Mouse (Mus musculus) hindbrain, postnatal 0 days (tissue): ENCODE results near the gene Nfkb1. TPM values are rescaled to one million over a fixed set of nuclear protein-coding genes. Genes with fewer than 3 reads are reported as not detected.

Source experiments
- ATAC-seq: fragments of 200-750 bp; cut with Nextera tagmentation; 2 replicates; pipeline ENCODE4 v1.8.0; 2017; ENCODE audit warnings: mild to moderate bottlenecking, moderate TSS enrichment, moderate library complexity
- DNase-seq: peaks from one replicate; pipeline ENCODE4 v3.0.0-alpha.2; 2015; ENCODE audit warnings: low spot score
- H3K27ac ChIP-seq: fragments of 300-500 bp; sonication (generic); 2 replicates; pipeline ENCODE4 v1.5.1; 2014; ENCODE audit warnings: mild to moderate bottlenecking
- H3K27me3 ChIP-seq: fragments of 300-500 bp; sonication (generic); 2 replicates; pipeline ENCODE4 v1.6.1; 2014; ENCODE audit warnings: low read length, mixed read lengths; ENCODE audit not compliant: insufficient read depth
- H3K36me3 ChIP-seq: fragments of 300-500 bp; sonication (generic); 2 replicates; pipeline ENCODE4 v1.6.1; 2014; ENCODE audit warnings: low read length, mixed read lengths; ENCODE audit not compliant: insufficient read depth
- H3K4me1 ChIP-seq: fragments of 300-500 bp; sonication (generic); 2 replicates; pipeline ENCODE4 v1.6.1; 2014; ENCODE audit warnings: antibody characterized with exemption, low read length, mixed read lengths; ENCODE audit not compliant: insufficient read depth
- H3K4me2 ChIP-seq: fragments of 300-500 bp; sonication (generic); 2 replicates; pipeline ENCODE4 v1.6.1; 2014; ENCODE audit warnings: low read depth, mild to moderate bottlenecking, low read length, moderate library complexity, mixed read lengths
- H3K4me3 ChIP-seq: fragments of 300-500 bp; sonication (generic); 2 replicates; pipeline ENCODE4 v1.5.1; 2014; ENCODE audit warnings: low read length
- H3K9ac ChIP-seq: fragments of 300-500 bp; sonication (generic); replicated peaks from 2 replicates; pipeline ENCODE4 v1.6.1; 2014; ENCODE audit warnings: mild to moderate bottlenecking, low read length, moderate library complexity, mixed read lengths
- H3K9me3 ChIP-seq: fragments of 300-500 bp; sonication (generic); 2 replicates; pipeline ENCODE4 v1.6.1; 2016; ENCODE audit warnings: low read length, mixed read lengths
- CTCF ChIP-seq: IDR thresholded peaks from 2 replicates; pipeline ENCODE4 v1.5.1; 2016; ENCODE audit warnings: antibody characterized with exemption, control low read depth, low read depth
- WGBS: fragments of 180-500 bp; shearing (Covaris S2); extraction: QIAGEN DNeasy Blood & Tissue Kit; methylation state at CpG from one replicate; pipeline ENCODE4 v1.1.7; 2014; 5-methylcytosine and 5-hydroxymethylcytosine counted together
- polyA plus RNA-seq: library from polyadenylated mRNA; unstranded; fragments of >200 nt; fragmentation: Nextera tagmentation; extraction: Ambion mirVana; gene quantifications from 2 replicates; pipeline ENCODE4 v1.2.1, GENCODE M21; 2015
- total RNA-seq: library from RNA; depleted of rRNA; stranded (reverse); fragments of >200 nt; gene quantifications from 2 replicates; pipeline ENCODE4 v1.2.3, GENCODE M21; 2014

Gene Nfkb1
- total and polyA plus RNA-seq, 2 experiments from 2014 or later, result 5.1 to 40.1 TPM

- H3K9me3 ChIP-seq, result no peaks in the 10 kb centered on the region
- no peaks in the 10 kb centered on the region for H3K27me3 ChIP-seq
- no peak overlapping the region for H3K4me2 ChIP-seq
- H3K27ac ChIP-seq, result no peak overlapping the region
- ATAC-seq (no peak), DNase-seq (no peak)
- H3K4me1 ChIP-seq, result no peaks in the 10 kb centered on the region
- no peak overlapping the region for H3K4me3 ChIP-seq
- peaks cover 8% of the 10 kb centered on the region; the same call in 1 of the 2 replicates for H3K36me3 ChIP-seq
- H3K9ac ChIP-seq, result no peak overlapping the region
- 92% methylated on average over 3 of the region's 3 CpGs for WGBS
- 0 out of 2 replicates have a peak, but pooled peaks have one; percentile 4 for TF ChIP-seq CTCF
Observed at GRCm38 (mm10) chr3:135644971-135645370, 46.4 kb downstream of the Nfkb1 start.

- Histone ChIP-seq H3K27me3 (no peaks in the 10 kb centered on the region), H3K36me3 (no peaks in the 10 kb centered on the region), H3K4me2 (no peak overlapping the region), H3K27ac (no peak overlapping the region), H3K9ac (no peak overlapping the region), H3K9me3 (no peaks in the 10 kb centered on the region; the same call in 1 of the 2 replicates), H3K4me3 (no peak overlapping the region), H3K4me1 (no peaks in the 10 kb centered on the region)
- WGBS, result 63% methylated on average over 4 of the region's 4 CpGs
- no peak for TF ChIP-seq CTCF
- DNase-seq (no peak), ATAC-seq (0 out of 2 replicates have a peak, but pooled peaks have one; percentile 47)
Observed at GRCm38 (mm10) chr3:135641623-135641915, 49.8 kb downstream of the Nfkb1 start.

GRCm38 (mm10) chr3:135640856-135641622 lies 50.3 kb downstream of the Nfkb1 start:
- Histone ChIP-seq H3K4me2 (no peak overlapping the region), H3K27ac (no peak overlapping the region), H3K27me3 (no peaks in the 10 kb centered on the region), H3K9ac (no peak overlapping the region), H3K9me3 (no peaks in the 10 kb centered on the region; the same call in 1 of the 2 replicates), H3K4me1 (no peaks in the 10 kb centered on the region), H3K4me3 (no peak overlapping the region), H3K36me3 (no peaks in the 10 kb centered on the region)
- DNase-seq (no peak), ATAC-seq (no peak)
- WGBS, result 74% methylated on average over 16 of the region's 16 CpGs
- no peak for TF ChIP-seq CTCF

- no peaks in the 10 kb centered on the region for H3K36me3 ChIP-seq
- no peak overlapping the region for H3K4me3 ChIP-seq
- H3K9ac ChIP-seq, result no peak overlapping the region
- no peaks in the 10 kb centered on the region for H3K27me3 ChIP-seq
- no peaks in the 10 kb centered on the region for H3K4me1 ChIP-seq
- no peak for DNase-seq
- no peak for ATAC-seq
- H3K4me2 ChIP-seq, result no peak overlapping the region
- no peak overlapping the region for H3K27ac ChIP-seq
- 97% methylated on average over 5 of the region's 5 CpGs for WGBS
- H3K9me3 ChIP-seq, result no peaks in the 10 kb centered on the region; the same call in 1 of the 2 replicates
- no peak for TF ChIP-seq CTCF
Observed at GRCm38 (mm10) chr3:135640203-135640602, 51.1 kb downstream of the Nfkb1 start.

GRCm38 (mm10) chr3:135637592-135637991 lies 53.8 kb downstream of the Nfkb1 start:
- H3K36me3 ChIP-seq, result no peaks in the 10 kb centered on the region
- no peaks in the 10 kb centered on the region; the same call in 1 of the 2 replicates for H3K9me3 ChIP-seq
- 90% methylated on average over 5 of the region's 5 CpGs for WGBS
- no peak for TF ChIP-seq CTCF
- H3K4me3 ChIP-seq, result no peak overlapping the region
- no peak overlapping the region for H3K27ac ChIP-seq
- no peaks in the 10 kb centered on the region for H3K27me3 ChIP-seq
- H3K4me2 ChIP-seq, result no peak overlapping the region
- no peaks in the 10 kb centered on the region for H3K4me1 ChIP-seq
- no peak overlapping the region for H3K9ac ChIP-seq
- ATAC-seq (no peak), DNase-seq (no peak)

GRCm38 (mm10) chr3:135636454-135636853 lies 54.9 kb downstream of the Nfkb1 start:
- Histone ChIP-seq H3K4me2 (no peak overlapping the region), H3K4me1 (no peaks in the 10 kb centered on the region), H3K4me3 (no peak overlapping the region), H3K27me3 (no peaks in the 10 kb centered on the region), H3K27ac (no peak overlapping the region), H3K9ac (no peak overlapping the region), H3K36me3 (no peaks in the 10 kb centered on the region), H3K9me3 (no peaks in the 10 kb centered on the region; the same call in 1 of the 2 replicates)
- ATAC-seq, result no peak
- 54% methylated on average over 14 of the region's 14 CpGs for WGBS
- DNase-seq, result no peak
- TF ChIP-seq CTCF, result no peak

GRCm38 (mm10) chr3:135635646-135636434 lies 55.5 kb downstream of the Nfkb1 start:
- WGBS, result 85% methylated on average over 14 of the region's 14 CpGs
- Histone ChIP-seq H3K4me2 (no peak overlapping the region), H3K4me3 (no peak overlapping the region), H3K9me3 (no peaks in the 10 kb centered on the region; the same call in 1 of the 2 replicates), H3K9ac (no peak overlapping the region), H3K36me3 (no peaks in the 10 kb centered on the region), H3K27ac (no peak overlapping the region), H3K4me1 (no peaks in the 10 kb centered on the region), H3K27me3 (no peaks in the 10 kb centered on the region)
- no peak for ATAC-seq
- TF ChIP-seq CTCF, result no peak
- no peak for DNase-seq
